Mouse (Mus musculus) spleen, adult 10 weeks (tissue): Measurements from ENCODE around the gene Spata31d1d. TPM values are rescaled to one million over a fixed set of nuclear protein-coding genes. Genes with fewer than 3 reads are reported as not detected.

Source experiments
- polyA plus RNA-seq: library from polyadenylated mRNA; stranded (reverse); fragments of 350-450 nt; fragmentation: Illumina TruSeq; extraction: RNeasy Lipid Tissue Mini Kit (QIAGEN cat#74804); gene quantifications from one replicate; pipeline ENCODE4 v1.2.3, GENCODE M21; 2015; ENCODE audit warnings: low replicate concordance; ENCODE audit not compliant: insufficient read depth

The Spata31d1d gene
- not detected for polyA plus RNA-seq

GRCm38 (mm10) chr13:59731652-59732051 is at the start of gene Spata31d1d:
TSS of gene Spata31d1d (minus strand) at chr13:59731752.

DNA sequence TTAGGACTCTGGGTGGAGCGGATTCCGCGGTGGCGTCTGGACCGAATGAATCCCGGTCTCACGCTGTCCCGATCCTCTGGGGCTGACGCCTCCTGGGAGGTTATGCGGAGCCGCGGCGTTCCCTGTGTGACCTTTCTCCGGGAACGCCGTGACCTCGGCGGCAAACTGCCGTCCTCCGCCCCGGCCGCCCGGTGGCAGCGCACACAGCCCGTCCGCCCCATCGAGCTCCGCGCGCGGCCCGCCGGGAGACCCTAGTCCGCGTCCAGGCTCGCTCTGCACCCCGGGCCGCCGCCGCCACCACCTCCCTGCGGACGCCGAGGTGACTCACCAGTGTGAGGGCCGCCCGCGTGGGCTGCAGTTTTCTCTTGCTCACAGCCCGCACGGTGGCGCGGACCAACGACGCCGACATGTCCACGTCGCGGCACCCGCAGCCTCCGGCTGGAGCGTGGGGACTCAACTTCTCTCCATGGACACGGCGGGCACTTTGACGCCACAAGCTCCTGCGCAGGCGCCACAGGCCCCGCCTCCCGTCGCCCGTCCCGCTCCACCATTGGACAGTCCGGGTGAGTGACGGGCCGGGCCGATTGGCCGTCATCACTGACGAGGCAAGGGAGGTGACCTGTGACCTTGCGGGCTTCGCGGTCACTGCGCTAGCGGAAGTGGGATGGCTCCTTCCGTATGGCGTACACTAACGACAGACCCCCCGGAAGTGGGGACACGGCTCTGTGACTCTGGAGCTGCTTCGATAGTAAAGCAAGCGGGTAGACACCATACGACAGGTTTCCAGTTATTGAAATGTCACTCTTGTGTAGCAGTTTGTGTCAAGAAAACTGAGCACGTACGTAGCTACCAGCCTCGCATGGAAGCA is 38.0 kb upstream of the Spata31d1d start, which contains the start of gene Isca1:
Isca1 (minus strand) TSS at position 515 of the 868 bp plus-strand sequence.

DNA sequence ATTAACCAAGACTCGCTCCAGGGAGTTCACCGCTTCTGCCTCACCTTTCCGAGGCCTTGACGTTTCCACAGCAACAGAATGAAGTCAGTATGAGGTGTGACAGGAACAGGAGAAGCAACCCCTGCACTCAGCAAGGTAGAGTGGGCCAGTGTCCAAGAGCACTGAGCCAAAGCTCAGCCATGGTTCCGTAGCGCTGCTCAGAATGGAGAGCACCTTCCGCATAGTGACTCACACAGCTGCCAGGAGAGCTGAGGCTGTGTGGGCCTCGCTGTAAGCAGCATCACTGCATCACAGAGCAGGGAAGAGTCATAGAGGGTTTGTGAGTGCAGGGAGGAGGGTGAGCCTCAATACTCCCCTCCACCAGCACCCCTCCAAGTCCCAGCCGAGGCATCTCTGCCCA is 15.2 kb upstream of the Spata31d1d start, which contains the start of gene 1700014D04Rik:
1700014D04Rik (minus strand) TSS at position 42 of the 400 bp plus-strand sequence.

GRCm38 (mm10) chr13:59711984-59712383 is 19.6 kb downstream of the Spata31d1d start, which contains the start of gene Spata31d1b:
TSS of gene Spata31d1b (plus strand) at chr13:59712284.

DNA sequence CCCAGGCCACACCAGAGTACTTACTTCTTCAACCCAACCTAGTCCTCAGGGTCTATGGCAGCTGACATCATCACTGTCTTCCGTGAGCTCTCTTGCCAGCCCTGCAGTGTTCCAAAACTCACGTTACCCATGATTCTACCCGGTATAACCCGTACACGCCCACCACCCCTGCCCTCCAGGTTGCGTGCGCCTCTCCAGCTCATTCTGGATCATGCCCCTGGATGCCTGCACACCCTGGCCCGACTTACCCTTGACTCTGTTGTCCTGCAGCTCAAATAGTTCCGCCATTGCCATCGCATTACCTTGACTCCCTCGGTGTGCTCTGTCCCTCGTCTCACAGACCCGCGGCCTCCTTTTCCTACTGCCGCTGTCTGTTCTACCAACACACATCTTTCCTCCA is 21.3 kb downstream of the Spata31d1d start, which contains the start of gene Spata31d1a:
Spata31d1a (minus strand) TSS at position 101 of the 400 bp plus-strand sequence.

DNA sequence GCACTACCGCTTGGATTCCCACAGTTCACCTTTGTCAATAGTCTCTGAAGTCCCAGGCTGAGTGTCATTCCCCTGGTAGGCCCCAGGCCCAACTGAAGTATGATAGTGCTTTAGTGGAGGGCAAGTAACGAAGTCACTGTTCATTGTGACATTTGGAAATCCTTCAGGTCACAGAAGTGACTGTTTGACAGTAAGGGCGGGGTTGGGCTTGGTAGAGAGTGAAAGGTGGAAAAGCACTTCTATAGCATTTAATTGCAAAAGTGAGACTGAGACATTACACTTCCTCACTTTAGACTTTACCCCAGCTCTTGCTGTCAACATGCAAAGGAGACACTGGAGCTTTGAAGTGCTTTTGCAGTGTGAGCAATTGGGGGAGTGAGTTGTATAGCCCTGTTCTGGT is 37.5 kb downstream of the Spata31d1d start, which contains the start of gene 4921517D22Rik:
4921517D22Rik (minus strand) TSS at position 101 of the 400 bp plus-strand sequence.

Other genes starting within 250 kb of the Spata31d1d start
- gene Agtpbp1, start 146.5 kb downstream of the Spata31d1d start, polyA plus RNA-seq, result 52.0 TPM
- gene Naa35, start 146.5 kb downstream of the Spata31d1d start, polyA plus RNA-seq, result 87.3 TPM
- 25.2 TPM for gene Golm1, start 55.9 kb downstream of the Spata31d1d start, polyA plus RNA-seq
- gene 4921517D22Rik, start 37.6 kb downstream of the Spata31d1d start, polyA plus RNA-seq, result not detected
- not detected for gene Spata31d1a, start 21.4 kb downstream of the Spata31d1d start, polyA plus RNA-seq
- gene Spata31d1b, start 19.5 kb downstream of the Spata31d1d start, polyA plus RNA-seq, result not detected
- gene 1700014D04Rik, start 15.0 kb upstream of the Spata31d1d start, polyA plus RNA-seq, result not detected
- gene Isca1, start 38.1 kb upstream of the Spata31d1d start, polyA plus RNA-seq, result 134 TPM
- not detected for gene Gm49354, start 50.5 kb upstream of the Spata31d1d start, polyA plus RNA-seq
- 168 TPM for gene Tut7, start 91.4 kb upstream of the Spata31d1d start, polyA plus RNA-seq